Mouse (Mus musculus) urinary bladder, postnatal 4 days (tissue): ENCODE results near the gene Rpn1.

Experiments
- DNase-seq, 2 experiments: peaks; one replicate each; pipeline ENCODE4 v3.0.0; 2021 to 2022; ENCODE audit warnings: low spot score in 2 of 2

The Rpn1 gene

GRCm38 (mm10) chr6:88084278-88085151 lies at the start of gene Rpn1:
Gene Rpn1 (plus strand): TSS chr6:88084482.
- peak; percentile 96 to 99 for DNase-seq

- DNase-seq: no peak
Measured at GRCm38 (mm10) chr6:88037471-88038045, 46.7 kb upstream of the Rpn1 start.

DNA sequence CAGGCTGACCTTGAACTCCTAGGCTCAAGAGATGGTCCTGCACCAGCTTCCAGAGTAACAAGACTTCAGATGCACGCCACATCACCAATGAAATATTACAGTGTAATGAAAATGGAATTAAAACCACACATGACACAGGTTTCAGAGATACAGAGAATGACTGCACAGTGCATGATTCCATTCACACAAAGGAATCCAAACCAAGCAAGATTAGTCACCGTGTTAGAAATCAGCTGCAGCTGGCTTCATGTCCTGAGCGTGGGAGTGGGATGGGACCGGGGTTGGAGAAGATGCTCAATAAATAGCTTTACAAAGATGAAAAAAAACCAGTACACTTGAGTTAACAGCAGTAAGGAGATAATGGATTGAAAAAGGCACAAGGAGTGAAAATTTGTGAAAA lies 44.9 kb upstream of the Rpn1 start:
- no peak for DNase-seq

GRCm38 (mm10) chr6:88041221-88041620 lies 43.1 kb upstream of the Rpn1 start:
- DNase-seq: no peak

- no peak for DNase-seq
Measured at GRCm38 (mm10) chr6:88042336-88042735, 41.9 kb upstream of the Rpn1 start.

GRCm38 (mm10) chr6:88044234-88044576 lies 40.1 kb upstream of the Rpn1 start:
- DNase-seq: no peak

DNA sequence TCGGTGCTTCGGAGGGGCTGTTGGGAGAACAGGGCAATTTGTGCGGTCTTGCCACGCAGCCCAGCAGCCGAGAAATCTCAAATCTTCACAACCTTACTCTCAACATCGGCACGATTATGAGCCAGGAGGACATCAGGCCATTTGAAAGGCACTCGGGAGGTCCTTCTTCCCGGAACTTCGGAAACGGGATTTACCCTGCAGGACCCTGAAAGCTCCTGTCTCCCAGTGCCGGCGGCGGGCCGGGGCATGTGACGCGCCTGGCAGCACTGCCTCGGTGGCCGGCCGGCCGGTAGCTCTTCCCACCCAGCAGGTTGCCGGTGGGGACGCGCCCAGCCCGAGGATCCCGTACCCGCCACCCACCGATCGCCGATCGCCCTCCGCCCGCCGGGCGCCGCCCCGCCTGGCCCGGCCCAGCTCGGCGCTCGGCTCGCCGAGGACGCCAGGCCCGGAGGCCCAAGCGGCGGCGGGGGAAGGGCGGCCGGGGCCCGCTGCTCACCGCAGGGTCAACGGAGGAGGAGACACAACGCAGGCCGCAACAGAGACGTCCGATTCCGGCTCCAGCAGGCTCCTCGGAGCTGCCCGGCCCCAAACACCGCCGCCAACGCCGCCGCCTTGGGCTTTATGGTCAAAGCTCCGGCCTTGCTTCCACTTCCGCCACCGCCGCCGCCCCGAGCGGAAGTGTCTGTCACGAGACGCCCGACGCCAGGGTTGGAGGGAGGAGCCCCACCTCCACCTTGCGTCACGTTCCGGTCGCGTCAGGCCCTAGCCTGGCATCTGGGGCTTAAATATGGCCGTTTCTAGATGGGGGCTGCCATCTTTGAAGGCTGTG lies 39.5 kb upstream of the Rpn1 start, which contains the start of gene Rab7:
Rab7 (minus strand) TSS at position 694 of the 829 bp plus-strand sequence.
- peak; percentile 93 to 97 for DNase-seq

GRCm38 (mm10) chr6:88045406-88045766 lies 38.9 kb upstream of the Rpn1 start:
- no peak for DNase-seq

DNA sequence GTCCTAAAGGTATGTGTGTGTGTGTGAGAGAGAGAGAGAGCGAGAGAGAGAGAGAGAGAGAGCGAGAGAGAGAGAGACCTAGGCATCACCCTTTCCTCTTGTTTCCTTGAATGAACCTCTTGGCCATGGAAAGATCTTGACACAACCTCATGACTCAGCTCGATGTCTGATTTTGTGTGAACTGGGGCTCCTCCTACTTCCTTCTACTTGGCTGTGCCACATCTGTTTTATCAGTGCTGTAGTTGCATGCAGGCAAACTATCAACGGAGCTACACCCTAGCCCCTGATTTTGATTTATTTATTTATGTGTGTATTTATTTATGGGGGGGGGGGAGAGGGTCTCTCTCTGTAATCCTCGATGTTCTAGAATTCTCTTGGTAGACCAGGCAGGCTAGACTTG lies 36.4 kb upstream of the Rpn1 start:
- no peak for DNase-seq

DNA sequence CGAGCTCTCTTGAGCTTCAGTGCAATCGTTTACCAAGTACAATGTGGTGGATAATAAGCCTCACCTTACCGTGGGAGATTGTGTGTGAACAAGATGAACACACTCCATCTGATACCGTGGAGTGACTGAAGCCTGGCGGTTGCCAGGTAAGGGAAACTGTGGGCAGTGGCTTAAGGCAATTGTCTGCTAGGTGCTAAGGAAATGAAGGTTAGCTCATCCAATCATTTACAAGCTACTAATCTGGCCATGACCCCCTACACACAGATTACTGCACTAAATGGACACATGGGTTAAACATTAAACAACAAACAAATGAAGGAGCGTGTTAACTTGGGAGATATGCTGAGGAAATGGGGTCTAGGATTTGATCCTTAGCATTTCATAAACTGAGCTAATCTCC lies 35.3 kb upstream of the Rpn1 start:
- no peak for DNase-seq

DNA sequence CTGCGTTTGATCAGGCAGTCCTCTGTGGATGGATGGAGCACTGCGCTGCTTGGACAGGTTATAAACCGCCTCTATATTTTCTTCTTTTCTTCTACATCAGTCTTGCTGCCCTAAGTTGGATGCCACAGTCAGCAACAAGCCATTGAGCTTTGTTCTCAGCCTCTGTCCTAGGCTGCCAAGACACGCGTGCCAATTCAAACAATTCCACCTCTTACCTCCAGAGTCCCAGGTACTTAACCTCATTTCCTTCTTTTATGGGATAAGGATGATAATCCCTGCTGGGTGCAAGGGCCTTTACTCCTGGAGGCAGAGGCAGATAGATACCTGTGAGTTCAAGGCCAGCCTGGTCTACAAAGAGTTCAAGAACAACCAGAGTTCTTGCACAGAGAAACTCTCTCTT lies 33.1 kb upstream of the Rpn1 start:
- no peak for DNase-seq

DNA sequence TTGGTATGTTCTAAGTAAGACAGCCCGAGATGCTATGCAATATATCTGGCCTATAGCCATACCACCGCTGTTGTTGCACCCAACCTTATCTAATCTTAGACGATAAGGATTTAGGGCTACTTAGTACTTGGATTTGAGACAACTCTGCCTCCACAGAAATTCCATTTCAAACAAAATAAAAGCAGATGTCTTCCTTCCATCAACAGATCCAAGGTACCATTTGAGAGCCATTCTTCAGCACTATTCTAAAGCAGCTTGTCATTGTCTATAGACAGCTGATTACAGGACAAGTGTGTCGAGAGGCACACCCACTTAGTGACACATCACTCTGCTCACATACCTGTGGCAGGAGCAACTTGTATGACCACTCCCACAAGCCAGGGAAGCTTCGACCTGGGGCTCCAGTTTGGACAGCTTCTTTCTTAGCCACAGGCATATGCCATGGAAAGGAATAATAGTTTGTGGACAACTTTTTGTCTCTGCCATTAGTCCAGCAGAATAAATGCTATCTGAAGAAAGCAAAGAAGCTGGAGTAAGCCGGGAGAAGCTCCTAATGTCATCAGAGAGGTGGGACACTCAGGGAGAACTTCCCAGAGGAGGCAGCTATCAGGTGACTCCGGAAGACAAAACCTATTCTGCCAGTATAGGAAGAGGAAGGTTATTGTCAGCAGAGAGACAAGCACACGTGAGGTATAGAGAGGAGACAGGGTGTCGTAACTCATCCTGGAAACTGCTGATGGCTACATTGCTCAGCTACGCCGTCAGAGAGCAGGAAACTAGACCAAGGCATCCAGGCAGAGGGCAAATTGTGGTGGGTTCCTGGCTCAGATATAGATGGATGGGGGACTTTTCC lies 30.8 kb upstream of the Rpn1 start:
- no peak for DNase-seq

- no peak for DNase-seq
Measured at GRCm38 (mm10) chr6:88054081-88054835, 30.0 kb upstream of the Rpn1 start.

- no peak for DNase-seq
Measured at GRCm38 (mm10) chr6:88055663-88056062, 28.6 kb upstream of the Rpn1 start.

- DNase-seq: no peak
Measured at GRCm38 (mm10) chr6:88056866-88057265, 27.4 kb upstream of the Rpn1 start.

DNA sequence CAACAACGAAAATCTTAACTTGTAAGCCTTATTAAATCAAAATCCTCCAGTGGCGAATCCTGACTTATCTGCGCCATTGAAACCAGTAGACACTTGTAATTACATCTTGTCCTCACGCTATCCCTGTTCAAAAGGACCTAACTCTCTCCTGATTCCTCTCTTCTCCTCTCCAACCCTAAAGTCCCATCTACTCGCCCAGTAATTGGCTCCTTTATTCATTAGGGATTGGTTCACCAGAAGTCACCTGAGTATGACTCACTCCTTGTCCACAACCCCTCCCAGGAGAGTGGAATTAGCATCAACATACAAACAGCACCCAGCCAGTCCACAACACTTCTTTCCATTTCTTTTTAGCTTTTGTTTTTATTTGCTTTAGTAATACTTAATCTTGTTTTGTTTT lies 24.4 kb upstream of the Rpn1 start:
- DNase-seq: no peak

DNA sequence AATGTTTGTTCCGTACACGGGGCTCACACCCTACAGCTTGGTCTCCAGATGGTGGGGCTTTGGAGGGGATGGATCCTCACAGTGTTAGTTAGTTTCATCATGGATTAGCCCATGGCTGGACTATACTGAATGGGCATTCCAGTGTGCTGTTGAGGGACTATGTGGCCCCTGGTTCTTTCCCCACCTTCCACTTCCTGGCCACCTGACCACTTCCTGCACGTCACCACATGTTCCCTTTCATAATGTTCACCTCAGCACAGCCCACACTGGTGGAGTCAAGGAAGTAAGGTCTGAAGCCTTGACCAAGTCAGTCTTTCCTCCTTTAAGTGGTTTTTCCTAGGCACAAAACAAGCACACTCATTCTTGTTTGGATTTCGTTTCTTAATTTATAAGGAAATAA lies 23.7 kb upstream of the Rpn1 start:
- DNase-seq: no peak

DNA sequence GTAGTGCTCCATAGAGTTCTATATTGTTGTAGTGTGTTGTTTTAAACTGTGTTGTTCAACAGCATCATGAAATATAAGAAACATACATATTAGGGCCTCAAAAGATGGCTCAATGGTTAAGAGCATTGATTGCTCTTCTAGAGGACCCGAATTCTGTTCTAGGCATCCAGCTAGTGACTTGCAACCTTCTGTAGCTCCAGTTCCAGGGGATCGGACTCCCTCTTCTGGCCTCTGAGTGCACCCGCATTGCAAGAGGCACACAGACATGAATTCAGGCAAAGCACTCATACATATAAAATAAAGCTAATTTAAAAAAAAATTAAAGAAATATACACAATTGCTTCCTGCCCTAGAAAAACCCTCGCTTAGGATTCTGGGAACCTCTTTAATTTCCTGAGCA lies 22.9 kb upstream of the Rpn1 start:
- no peak for DNase-seq

- no peak for DNase-seq
Measured at GRCm38 (mm10) chr6:88062398-88062797, 21.9 kb upstream of the Rpn1 start.

- no peak for DNase-seq
Measured at GRCm38 (mm10) chr6:88064072-88064642, 20.1 kb upstream of the Rpn1 start.

GRCm38 (mm10) chr6:88065116-88065515 lies 19.2 kb upstream of the Rpn1 start:
- peak in 1 of 2 experiments; percentile 21 for DNase-seq
